Mouse (Mus musculus) brain, embryonic 14.5 days (tissue): Measurements from ENCODE around the gene Gm13272.

ENCODE experiments used
- CTCF ChIP-seq: fragments of 200-500 bp; IDR thresholded peaks from 2 replicates; pipeline ENCODE4 v1.5.1; 2012; ENCODE audit warnings: inconsistent platforms, mild to moderate bottlenecking, moderate library complexity, borderline replicate concordance; ENCODE audit not compliant: insufficient read depth, insufficient read length; ENCODE audit errors: extremely low read depth
- POLR2A ChIP-seq: fragments of 200-500 bp; IDR thresholded peaks from 2 replicates; pipeline ENCODE4 v1.6.1; 2012; ENCODE audit warnings: mild to moderate bottlenecking, inconsistent platforms, borderline replicate concordance; ENCODE audit not compliant: poor library complexity, insufficient read depth, insufficient read length, severe bottlenecking; ENCODE audit errors: extremely low read depth

DNA sequence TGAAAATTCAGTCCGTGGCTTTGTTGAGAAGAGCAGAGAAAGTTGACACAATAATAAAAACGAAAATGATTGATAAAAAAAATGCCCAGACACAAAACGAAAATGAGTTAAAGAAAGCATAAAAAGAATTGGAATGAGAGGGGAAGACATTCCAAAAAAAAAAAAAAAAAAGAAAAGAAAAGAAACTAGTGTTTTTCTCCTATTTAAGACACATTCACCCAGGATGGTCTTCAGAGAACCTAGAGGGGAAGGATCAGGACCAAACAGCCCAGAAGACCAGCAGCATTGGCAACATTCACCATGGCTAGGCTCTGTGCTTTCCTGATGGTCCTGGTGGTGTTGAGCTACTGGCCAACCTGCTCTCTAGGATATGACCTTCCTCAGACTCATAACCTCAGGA, 36.3 kb downstream of the Gm13272 start, which contains the start of gene Ifna7:
- TF ChIP-seq CTCF (no peak), POLR2A (no peak)
